Mouse (Mus musculus) natural killer cell, adult 2 months (primary cell): ENCODE results near the gene Arl15.

Experiments used
- DNase-seq, 2 experiments: peaks; one replicate each; pipeline ENCODE4 v3.0.0; 2022; ENCODE audit warnings: low spot score in 2 of 2

Arl15 gene

GRCm38 (mm10) chr13:113844717-113845116 lies 50.4 kb downstream of the Arl15 start:
- no peak for DNase-seq

- no peak for DNase-seq
Measured at GRCm38 (mm10) chr13:113845229-113845628, 50.9 kb downstream of the Arl15 start.

- DNase-seq, result no peak
Measured at GRCm38 (mm10) chr13:113846413-113846812, 52.1 kb downstream of the Arl15 start.

- no peak for DNase-seq
Measured at GRCm38 (mm10) chr13:113850431-113851034, 56.2 kb downstream of the Arl15 start.

- no peak for DNase-seq
Measured at GRCm38 (mm10) chr13:113851602-113852375, 57.5 kb downstream of the Arl15 start.

- DNase-seq, result no peak
Measured at GRCm38 (mm10) chr13:113852376-113852666, 58.0 kb downstream of the Arl15 start.

- DNase-seq, result no peak
Measured at GRCm38 (mm10) chr13:113854146-113854545, 59.8 kb downstream of the Arl15 start.

GRCm38 (mm10) chr13:113854551-113855312 lies 60.4 kb downstream of the Arl15 start:
- no peak for DNase-seq

- no peak for DNase-seq
Measured at GRCm38 (mm10) chr13:113856946-113857345, 62.6 kb downstream of the Arl15 start.

- no peak for DNase-seq
Measured at GRCm38 (mm10) chr13:113858667-113859391, 64.5 kb downstream of the Arl15 start.

- DNase-seq, result no peak
Measured at GRCm38 (mm10) chr13:113859392-113859776, 65.1 kb downstream of the Arl15 start.

GRCm38 (mm10) chr13:113860816-113861215 lies 66.5 kb downstream of the Arl15 start:
- no peak for DNase-seq

- no peak for DNase-seq
Measured at GRCm38 (mm10) chr13:113861231-113861630, 66.9 kb downstream of the Arl15 start.

GRCm38 (mm10) chr13:113862951-113863350 lies 68.6 kb downstream of the Arl15 start:
- no peak for DNase-seq

GRCm38 (mm10) chr13:113863688-113864087 lies 69.4 kb downstream of the Arl15 start:
- no peak for DNase-seq

- DNase-seq, result no peak
Measured at GRCm38 (mm10) chr13:113864278-113864677, 70.0 kb downstream of the Arl15 start.

- DNase-seq, result peak; percentile 24 to 41
Measured at GRCm38 (mm10) chr13:113864893-113865292, 70.6 kb downstream of the Arl15 start.

GRCm38 (mm10) chr13:113865378-113865777 lies 71.1 kb downstream of the Arl15 start:
- no peak for DNase-seq

GRCm38 (mm10) chr13:113865806-113866205 lies 71.5 kb downstream of the Arl15 start:
- peak; percentile 45 to 59 for DNase-seq

GRCm38 (mm10) chr13:113867736-113868135 lies 73.4 kb downstream of the Arl15 start:
- no peak for DNase-seq

GRCm38 (mm10) chr13:113869212-113870205 lies 75.2 kb downstream of the Arl15 start:
- DNase-seq, result peak; percentile 52 to 62
